Mouse (Mus musculus) left cerebral cortex, postnatal 36 days (tissue): ENCODE results near the gene Nol9. TPM values are rescaled to one million over a fixed set of nuclear protein-coding genes. Genes with fewer than 3 reads are reported as not detected.

ENCODE experiments used
- DNase-seq, 2 experiments: peaks; one replicate each; pipeline ENCODE4 v3.0.0; 2021 to 2022; ENCODE audit warnings: low spot score in 2 of 2, mixed read lengths in 1 of 2
- intact Hi-C: fragments of 180-260 bp; cut with DNase I; formaldehyde crosslinking; loops from one replicate; pipeline ENCODE4 v1.15.1; 2025
- total RNA-seq, 2 experiments: library from RNA; stranded (reverse); gene quantifications; 2 replicates each; pipeline ENCODE4 v1.2.3; 2021

The Nol9 gene
- total RNA-seq, 2 experiments from 2014 or later: 17.1 to 19.3 TPM

GRCm38 (mm10) chr4:152083611-152084220, 44.6 kb downstream of the Nol9 start:
- DNase-seq: no peak
- intact Hi-C loops: no loop called here

DNA sequence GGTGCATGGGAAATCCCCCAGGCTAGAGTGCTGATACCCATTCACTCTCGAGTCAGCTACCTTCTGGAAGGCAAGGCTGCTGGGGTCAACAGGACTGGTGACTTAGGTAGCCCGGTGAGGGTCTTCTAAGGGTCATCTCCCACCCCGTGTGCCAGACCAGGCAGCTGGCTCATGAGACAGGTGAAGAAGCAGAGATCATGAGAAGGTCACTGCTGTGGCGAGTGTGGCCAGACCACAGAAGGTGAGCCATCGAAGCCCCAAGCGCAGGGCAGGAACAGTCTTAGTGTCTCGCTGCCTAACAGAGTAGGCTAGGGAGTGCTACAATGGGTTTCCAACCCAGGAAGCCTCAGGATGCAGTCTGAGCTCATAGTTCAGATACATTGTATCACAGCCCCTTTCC, 45.5 kb downstream of the Nol9 start:
- intact Hi-C loops: no loop called here
- DNase-seq: no peak

DNA sequence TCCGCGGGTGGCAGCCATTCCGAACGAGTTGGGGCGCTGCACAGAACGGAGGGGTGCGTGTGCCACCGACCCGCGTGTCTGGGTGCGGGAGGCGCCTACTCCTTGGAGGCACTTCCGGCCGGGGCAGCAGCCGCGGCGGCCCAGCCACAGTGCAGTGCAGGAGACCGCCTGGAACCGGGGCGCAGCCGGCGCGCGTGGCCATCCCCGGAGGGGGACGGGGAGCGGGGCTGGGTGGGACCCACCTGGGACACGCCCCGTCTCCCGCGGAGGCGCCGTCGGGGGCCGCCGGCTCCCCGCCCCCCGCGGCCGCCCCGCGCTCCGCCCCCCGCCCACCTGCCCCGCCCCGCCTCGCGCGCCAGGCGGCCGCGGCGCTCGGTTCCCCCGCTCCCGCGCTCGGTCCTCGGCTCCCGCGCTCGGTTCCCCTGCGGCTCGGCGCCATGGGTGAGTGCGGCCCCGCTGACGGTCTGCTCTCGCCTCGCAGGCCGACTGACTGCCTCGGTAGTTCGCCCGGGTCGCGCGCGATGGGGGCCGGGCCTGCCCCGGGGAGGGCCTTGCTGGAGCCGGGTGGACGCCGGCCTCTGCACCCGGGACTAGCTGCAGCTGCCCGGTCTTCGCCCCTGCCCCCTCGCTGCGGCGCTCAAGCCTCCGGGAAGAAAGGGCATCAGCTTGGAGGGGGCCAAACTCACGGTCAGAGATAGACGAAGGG, 47.5 kb downstream of the Nol9 start:
- intact Hi-C loops: loop anchor here (2.0 kb wide), 1 partner anchor 78 kb away; the partner anchor contains the start of gene Klhl21

GRCm38 (mm10) chr4:152087211-152088081, 48.3 kb downstream of the Nol9 start:
- no peak for DNase-seq
- intact Hi-C loops: loop anchor here (2.0 kb wide), 1 partner anchor 79 kb away; the partner anchor contains the start of gene Klhl21

More for the DNA sequence above, 47.5 kb downstream of the Nol9 start:
- DNase-seq: peak; percentile 65 to 76

GRCm38 (mm10) chr4:152088133-152088532, 49.0 kb downstream of the Nol9 start:
- intact Hi-C loops: no loop called here
- peak; percentile 65 to 78 for DNase-seq

DNA sequence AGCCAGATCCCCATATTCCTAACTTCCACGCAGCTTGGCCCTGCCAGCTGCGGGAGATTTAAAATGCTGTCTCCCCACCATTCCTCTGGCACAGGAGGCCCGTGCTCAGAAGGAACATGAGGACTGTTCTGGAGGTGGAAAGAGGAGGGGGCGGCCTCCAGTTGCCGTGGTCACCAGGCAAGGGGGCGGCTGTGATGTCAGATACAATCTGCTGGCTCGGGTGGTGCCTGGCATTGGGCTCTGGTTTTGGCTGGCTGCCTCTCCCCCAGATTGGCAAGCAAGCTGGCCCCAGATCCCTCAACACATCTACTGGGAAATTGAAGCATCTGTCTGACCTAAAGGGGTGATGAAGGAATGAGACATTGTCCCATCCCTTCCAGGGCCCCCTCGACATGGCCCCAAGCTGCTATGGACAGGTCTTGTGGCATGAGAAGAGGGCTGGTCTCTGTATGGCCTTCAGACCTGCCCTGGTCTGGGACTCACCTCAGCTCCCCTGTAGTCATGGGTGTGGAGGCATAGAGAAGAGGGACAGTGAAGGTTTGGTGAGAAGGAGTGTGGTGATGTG, 49.5 kb downstream of the Nol9 start:
- intact Hi-C loops: no loop called here
- DNase-seq: peak; percentile 86 to 90

DNA sequence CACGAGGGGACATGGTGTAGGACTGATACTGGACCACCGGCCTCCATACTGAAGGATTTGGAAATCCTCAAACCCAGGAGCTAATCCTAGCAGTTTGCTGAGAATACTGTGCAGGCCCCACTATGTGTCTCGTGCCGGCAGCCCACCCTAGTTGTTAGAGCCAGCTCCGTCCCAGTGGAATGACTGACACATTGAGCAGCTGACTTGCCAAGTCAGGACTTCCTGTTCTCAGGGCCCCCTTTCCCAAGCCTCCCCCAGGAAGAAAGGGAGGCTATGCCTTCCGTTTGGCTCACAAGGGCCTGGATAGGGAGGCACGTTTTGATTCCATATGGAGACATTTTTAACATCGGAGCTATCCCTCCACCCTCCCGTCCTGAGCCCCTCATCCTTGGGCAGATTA, 51.1 kb downstream of the Nol9 start:
- intact Hi-C loops: no loop called here
- DNase-seq: no peak

GRCm38 (mm10) chr4:152092751-152093293, 53.7 kb downstream of the Nol9 start:
- DNase-seq: no peak
- intact Hi-C loops: no loop called here

- no peak for DNase-seq
- intact Hi-C loops: no loop called here
Observed at GRCm38 (mm10) chr4:152094233-152094632, 55.1 kb downstream of the Nol9 start.

DNA sequence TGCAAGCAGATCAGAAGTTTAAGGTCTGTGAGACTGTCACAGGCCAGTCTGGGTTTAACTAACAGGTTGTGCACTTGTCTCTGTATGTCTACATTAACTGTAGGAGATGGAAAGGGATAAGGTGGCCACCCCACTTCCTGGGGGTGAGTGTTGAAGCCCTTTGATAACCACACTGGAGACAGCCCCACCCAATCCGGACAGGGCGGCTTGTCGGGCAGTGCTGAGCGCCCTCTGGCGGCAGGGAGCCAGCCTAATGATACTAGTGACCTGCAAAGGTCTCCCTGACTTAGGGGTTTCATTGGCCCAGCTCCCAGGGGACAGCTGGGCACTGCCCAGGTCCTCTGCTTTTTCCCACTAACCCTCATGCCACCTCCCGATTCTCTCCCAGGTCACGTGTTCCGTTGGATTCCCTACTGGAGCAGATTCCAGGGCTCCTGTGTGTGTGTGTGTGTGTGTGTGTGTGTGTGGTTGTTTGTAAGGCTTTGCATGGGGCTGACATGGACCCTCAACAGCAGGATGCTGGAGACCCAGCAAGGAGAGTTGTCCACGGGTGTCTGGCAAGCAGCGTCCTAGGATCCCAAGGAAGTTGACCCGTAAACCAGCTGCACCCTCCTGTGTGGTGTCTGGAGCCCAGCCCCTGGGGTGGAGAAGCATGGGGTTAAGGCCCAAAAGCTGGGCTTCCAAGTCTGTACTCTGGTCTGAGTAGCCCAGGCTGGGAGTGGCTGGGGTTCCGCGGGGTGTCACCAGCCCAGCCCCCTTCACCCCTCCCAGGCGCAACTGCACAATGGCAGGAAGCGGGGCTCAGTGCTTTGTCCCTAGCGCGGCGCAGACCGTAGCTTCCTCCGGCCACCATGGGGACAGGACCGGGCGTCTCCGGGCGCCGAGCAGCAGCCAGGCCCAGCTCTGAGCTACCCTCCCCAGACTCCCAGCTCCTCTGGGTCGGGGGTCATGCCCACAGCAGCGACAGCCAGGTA, 57.1 kb downstream of the Nol9 start:
- no peak for DNase-seq
- intact Hi-C loops: loop anchor here (2.0 to 5.0 kb wide), 2 partner anchors 57 to 119 kb away; partner anchors contain the start of genes Nol9 and Tas1r1

DNA sequence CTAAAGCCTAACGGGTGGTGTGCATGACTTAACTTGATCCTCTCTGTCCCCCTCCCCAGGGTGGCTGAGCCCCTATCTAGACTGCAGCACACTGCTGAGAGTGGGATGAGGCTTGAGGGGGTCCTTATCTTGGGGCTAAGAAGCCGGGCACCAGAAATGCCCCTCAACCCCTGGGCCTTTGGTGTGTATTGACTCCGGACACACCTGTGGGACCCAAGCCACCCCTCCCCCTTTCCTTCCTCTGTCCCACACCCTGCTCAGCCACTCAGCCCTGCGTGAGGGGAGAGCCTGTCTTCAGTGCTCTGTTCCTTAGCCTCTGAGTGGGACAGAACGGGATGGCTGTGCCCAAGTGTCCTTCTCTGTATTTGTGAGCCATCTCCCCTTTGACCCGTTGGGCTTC, 57.8 kb downstream of the Nol9 start:
- DNase-seq: no peak
- intact Hi-C loops: loop anchor here (2.0 to 5.0 kb wide), 2 partner anchors 58 to 120 kb away; partner anchors contain the start of genes Nol9 and Tas1r1

GRCm38 (mm10) chr4:152097911-152098799, 59.0 kb downstream of the Nol9 start:
- DNase-seq: no peak

DNA sequence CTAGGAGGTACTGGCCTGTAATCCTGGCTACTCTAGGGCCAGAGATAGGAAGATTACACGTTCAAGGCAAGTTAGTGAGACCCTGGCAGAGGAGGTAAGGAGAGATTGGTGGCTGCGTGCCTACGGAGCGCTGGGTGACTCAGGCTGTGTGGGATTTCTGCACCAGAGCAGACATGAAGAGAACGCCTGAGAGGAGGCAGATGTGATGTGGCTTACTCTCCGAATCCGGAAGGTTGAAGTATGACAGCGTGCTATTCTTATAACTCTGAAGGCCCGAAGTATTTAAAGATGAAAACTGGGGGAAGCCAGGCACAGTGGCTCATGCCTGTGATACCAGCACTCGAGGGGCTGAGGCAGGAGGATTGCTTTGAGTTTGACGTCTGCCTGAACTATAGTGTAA, 61.4 kb downstream of the Nol9 start:
- DNase-seq: peak in 1 of 2 experiments; percentile 83
- intact Hi-C loops: no loop called here

More at GRCm38 (mm10) chr4:152097911-152098799, 59.0 kb downstream of the Nol9 start:
- intact Hi-C loops: loop anchor here (2.0 to 5.0 kb wide), 2 partner anchors 59 to 121 kb away; partner anchors contain the start of genes Nol9 and Tas1r1

DNA sequence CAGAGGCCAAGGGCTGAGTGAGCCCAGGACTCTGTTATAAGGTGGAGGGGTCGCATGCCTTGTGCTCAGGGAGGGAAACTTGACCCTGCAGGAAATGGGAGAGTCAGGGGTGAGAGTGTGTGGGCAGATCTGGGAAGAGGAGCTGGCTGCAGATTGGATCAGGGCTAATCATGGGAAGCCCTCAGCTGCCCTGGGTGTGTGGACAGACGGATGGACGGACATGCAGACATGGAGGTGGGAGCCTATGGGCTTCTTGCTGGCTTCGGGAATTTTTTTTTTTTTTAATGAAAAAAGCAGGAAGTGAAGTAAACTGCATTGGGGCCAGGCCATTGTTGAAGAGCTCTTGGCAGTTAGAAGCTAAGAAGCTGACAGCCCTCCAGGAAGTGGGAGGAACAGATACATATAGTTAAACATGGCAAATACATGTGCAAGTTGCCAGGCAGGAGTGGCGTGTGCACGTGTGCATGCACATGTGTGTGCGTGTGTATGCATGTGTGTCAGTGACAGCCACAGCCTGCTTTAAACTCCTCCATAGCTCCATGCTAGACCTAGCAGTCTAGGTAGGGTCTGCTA, 62.0 kb downstream of the Nol9 start:
- intact Hi-C loops: no loop called here
- no peak for DNase-seq

GRCm38 (mm10) chr4:152101921-152102320, 62.8 kb downstream of the Nol9 start:
- no peak for DNase-seq
- intact Hi-C loops: no loop called here

GRCm38 (mm10) chr4:152103025-152103424, 63.9 kb downstream of the Nol9 start:
- intact Hi-C loops: no loop called here
- DNase-seq: peak in 1 of 2 experiments; percentile 62

GRCm38 (mm10) chr4:152106746-152107145, 67.6 kb downstream of the Nol9 start:
- intact Hi-C loops: no loop called here
- DNase-seq: no peak
